Mouse (Mus musculus) spleen, postnatal 4 days (tissue): ENCODE data around the gene Fxyd6.
A peak's percentile ranks its signal among the peaks of the same experiment; 100 is the strongest.

ENCODE experiments used
- DNase-seq, 2 experiments: peaks; one replicate each; pipeline ENCODE4 v3.0.0; 2022; ENCODE audit warnings: low spot score in 2 of 2

The Fxyd6 gene

DNA sequence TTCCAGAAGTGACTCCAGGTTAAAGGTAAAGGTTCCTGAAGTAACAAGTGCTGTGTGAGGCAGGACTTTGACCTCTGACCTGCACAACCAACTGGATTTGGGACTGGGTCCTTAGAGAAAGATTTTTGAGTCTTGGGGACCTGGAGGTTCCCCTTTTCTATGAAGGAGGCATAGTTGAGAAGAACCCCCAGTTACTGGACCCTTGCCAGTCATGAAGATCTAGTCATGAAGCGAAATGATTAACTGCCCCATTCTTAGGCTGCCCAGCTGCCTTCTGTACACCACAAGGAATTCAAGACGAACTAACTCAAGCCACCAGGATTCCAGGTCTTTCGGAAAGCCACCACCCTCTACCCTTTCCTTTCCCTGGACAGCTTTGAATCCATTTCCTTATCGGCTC, 6.4 kb downstream of the Fxyd6 start:
- no peak for DNase-seq

DNA sequence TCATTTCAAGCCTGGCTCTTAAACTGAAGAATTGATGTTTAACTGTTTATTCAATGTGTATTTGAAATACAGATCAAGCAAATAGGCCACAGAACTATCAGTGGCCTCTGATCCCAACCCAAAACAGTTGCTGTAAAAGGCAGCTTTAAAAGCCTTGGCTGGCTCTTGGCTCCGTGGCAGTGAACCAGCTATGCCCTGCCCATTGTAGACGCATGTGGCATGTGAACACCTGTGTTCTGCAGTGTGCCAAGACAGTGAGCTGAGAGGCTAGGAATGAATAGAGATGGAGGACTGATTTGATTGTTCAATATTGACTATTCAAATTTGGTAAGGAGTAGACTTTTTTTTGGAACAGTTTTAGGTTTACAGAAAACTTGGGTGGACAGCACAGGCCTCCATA, 6.9 kb downstream of the Fxyd6 start:
- no peak for DNase-seq

DNA sequence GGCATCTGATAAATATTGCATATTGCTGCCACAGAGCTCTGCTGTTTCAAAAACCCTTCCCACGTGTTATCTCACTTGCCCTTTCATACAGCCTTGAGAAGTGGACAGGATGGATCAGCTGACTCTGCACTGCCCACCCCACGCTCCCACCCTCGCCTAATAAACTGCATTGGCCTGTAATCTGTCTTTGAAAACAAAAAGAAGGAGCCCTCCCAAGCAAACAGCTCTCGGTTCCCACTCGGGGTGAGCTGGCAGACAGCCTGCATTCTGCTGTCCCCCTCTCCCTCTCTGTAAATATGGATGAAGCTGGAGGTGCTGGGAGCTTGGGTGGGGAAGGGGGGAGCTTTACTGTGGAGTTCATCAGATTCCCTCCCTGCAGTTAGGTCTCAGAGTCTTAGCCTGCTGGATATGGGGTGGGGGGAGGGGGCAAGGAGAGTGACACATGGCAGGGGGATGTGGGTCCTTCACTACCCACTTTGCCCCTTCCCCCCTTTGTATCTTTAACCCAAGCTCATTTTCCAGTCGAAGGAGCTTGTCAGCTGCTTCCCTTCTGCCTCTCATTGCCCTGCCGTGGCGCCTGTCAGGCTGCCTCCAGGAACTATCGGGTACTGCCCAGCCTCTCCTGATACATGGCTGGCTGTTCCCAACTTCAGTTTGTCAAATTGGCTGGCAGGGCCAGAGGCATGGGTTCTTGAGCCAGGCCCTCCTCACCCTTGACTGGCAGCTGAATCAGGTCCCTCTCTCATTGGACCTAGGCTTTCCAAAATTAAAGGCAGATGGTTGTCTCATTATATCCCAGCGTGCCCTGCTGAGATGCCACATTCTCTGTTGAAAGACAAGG, 10.6 kb downstream of the Fxyd6 start:
- DNase-seq, result no peak

DNA sequence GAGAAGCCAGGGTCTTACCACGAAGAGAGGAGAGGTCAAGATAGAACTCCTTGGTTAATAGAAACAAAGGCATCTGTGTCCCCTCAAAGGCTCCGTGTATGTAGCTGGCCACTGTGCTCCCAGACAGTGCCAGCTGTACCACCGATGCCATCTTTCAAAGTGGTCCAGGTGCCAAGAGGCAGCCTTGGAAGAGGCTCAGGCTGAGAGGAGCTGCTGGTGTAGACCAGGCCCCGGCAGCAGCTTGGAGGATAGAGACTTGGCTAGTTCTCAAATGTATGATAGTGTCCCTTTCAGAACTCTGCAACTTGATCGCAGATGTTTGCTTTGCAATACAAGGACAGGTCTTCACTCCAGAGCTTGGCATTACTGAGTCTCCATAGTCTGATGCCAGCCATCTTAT, 12.4 kb downstream of the Fxyd6 start:
- DNase-seq, result no peak

DNA sequence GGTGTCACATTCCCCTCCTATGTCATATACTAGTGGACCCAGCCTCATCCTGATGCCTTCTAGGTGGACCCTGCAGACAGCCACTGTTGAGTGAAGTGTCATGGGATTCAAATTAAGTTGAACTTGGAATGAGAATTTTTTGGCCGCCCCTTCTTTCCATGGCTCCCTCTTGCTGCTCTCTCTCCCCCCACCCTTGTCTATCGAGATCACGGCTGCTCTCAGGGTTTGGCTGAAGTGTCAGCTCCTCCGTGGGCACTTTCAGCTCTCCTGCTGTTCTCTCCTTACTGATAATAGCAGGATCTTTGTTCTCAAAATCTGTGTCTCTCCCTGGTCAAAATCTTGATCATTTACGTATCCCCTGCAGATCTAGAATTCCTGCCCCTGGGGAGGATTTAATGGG, 12.8 kb downstream of the Fxyd6 start:
- DNase-seq, result no peak

DNA sequence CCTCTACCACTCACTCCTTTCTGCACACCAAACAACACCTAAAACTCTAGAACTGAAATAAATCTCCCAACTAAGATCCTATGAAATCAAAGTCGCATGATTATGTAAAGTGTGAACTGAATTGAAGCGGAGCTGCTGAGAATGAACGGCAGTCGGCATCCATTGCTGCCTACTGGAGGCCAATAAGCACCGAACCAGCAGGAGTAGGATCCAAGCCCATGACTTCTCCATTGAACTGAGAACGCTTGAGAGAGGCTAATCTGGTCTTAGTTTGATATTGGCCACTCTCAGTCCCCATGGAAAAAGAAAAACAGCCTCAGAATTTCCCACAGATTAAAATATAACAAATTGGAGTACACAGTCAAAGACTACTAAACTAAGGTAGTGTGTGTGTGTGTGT, 13.9 kb downstream of the Fxyd6 start:
- DNase-seq, result no peak

DNA sequence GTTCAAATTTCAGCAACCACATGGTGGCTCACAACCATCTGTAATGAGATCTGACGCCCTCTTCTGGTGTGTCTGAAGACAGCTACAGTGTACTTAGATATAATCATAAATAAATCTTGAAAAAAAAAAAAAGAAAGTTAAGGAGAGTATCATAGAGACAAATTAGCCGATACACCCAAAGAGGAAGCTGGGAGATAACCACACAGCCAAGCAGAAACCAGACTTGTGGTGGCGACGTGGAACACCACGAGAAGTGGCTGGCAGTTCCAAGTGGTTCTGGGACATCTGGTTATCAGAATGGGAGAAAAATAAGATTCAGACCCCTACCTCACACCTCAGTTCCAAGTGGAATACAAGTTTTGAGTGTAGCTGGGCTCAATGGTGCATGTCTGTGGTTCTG, 16.7 kb downstream of the Fxyd6 start:
- no peak for DNase-seq

DNA sequence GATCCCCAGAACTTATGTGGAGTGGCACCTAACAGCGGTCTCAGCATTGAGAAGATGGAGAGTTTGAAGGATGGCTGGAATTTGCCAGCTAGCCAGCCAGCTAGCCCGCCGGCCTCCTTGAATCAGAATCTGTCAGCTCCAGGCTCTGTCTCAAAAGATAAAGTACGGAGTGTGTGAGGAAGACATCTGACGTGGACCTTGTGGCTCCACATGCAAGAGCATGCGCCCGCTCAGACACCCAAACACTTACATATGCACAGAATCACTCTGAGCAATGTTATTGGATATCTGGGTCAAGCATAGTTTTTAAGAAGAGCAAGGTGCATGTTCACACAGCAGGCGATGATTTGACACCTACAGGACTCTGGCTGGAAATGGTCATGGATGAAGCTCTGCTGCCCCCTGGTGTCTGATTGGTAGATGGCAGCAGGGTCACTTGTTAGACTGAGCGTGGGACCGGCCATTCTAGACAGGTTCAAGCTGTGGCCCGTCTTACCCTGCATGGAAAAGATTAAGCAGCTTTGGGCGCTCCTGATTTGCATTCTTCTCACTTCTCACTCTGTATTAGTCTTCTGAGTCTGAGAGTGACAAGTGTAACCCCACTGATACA, 18.5 kb downstream of the Fxyd6 start:
- DNase-seq, result peak; percentile 77 to 93

DNA sequence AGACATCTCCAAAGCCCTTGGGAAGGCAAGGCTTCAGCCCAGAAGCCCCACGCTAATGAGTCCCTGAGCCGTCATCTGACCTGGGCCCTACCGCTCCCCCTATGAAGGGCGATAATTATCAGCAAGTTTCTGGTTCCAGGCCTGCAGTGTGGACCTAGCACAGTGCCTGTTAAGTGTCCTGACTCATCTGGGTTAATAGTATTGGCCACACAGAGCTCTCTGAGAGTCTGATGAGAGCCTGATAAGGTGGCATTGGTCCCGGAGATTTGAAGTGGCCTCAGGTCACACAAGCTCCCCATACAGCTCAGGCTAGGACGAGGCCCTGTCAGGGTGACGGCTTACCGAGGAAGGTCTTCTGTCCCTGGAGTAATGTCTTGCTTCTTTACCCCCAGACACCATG, 19.6 kb downstream of the Fxyd6 start:
- no peak for DNase-seq

DNA sequence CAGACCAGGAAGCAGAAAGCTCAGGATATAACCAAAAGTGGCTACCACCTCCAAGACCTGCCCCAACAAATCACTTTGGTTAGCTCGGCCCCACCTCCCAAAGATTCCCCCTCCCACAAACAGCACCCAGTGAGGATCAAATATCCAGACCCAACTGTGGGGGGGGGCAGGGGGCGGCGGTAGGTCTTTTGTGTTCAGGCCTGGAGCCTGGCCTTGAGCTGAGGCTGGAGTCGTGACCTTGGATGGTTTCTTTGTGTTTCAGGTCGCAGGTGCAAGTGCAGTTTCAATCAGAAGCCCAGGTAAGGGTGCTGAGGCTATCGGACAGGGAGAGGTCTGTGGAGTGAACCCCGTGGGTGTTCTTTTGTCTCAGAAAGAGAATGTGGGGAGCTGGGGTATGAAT, 21.3 kb downstream of the Fxyd6 start:
- DNase-seq, result no peak

DNA sequence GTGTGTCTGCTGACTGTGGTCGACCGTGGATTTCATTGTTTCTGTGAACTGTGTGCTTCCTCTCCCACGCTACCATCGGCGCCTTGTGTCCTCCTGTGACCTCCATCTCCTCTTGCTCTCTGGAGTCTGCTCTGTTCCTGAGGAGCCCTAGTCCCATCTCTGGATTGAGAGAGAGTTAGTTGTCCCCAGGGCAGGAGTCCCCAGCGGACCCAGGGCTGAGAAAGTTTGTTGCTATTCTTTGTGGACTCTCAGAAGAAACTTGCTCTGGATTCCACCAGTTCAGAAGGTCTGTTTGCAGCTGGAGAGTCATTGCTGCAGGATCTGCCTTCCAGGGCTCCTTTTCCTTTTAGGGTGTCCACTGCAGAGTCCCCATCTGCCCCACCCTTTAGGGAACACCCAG, 25.2 kb downstream of the Fxyd6 start:
- no peak for DNase-seq

DNA sequence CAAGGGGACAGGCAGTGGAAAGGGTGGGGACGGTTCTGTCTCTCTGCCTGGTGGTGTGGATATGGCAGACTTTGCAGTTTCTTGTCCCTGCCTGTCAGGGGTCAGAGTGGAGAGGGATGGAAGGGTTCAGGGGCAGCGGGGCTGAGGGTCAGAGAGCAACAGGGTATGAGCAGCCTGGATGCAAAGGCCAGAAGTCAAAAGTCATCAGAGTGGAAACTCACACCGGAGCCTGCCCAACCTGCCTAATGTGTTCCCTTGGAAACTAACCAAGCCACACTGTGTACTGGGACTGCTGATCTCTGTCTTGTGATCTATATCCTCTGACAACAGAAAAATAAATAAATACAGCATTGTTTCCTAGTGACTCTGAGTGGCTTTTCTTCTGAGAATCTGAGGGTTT, 25.8 kb downstream of the Fxyd6 start:
- DNase-seq, result no peak

DNA sequence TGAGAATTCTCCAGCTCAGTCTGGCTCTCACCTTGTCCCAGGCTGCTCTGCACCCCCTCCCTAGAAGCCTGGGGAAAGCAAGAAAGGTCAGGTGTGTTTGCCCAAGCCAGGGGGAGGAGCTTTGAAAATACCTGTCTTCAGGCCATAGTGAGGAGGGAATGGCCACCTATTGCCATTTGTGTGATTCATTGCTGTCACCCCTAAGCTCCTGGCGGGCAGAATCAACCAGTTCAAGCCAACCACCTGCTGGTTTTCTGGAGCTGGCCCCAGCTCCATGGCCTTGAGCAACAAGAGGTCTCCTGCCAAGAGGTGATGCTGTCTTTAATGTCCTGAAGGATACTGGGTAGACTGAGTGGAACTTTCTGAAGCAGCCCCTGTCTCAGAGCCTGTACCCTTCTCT, 28.4 kb downstream of the Fxyd6 start:
- no peak for DNase-seq

DNA sequence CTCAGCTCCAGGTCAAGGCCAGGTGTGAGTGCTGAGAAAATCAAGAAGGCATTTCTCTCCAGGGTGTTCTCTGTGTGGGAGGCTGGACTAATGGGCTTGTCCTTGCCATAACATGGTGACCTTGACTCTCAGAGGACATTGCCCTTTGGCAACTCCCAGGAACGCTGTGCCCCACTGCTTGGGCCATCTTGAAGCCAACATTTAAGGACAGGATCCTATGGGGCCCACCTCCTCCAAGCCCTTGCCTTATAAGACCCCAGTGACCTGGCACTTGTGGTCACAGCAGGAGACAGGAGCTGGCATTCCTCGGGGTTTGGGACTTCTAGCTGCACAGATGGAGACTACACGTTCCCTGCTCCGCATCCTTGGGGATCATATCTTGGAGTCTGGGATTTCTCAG, 29.4 kb downstream of the Fxyd6 start, which contains the start of gene Fxyd2:
Fxyd2 (plus strand) TSS at position 236 of the 400 bp plus-strand sequence.
- no peak for DNase-seq

DNA sequence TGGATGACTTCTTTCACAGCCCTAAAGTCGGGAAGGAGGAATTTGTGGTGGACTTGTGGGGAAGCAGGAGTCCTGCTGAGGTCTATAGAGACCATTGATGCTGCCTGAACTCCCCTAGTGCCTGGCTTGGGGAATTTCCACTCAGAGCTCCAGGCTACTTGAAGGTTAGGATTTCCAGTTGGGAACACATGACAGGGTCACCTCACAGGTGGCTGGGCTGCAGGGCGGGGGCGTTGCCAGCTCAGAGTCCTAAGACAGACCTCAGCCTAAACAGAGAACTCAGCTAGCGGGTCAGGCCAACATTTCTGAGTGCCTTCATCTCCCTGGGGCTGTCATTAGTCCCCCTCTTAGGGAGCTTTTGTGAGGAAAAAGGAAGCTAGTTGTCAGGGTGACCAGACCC, 31.9 kb downstream of the Fxyd6 start:
- no peak for DNase-seq

DNA sequence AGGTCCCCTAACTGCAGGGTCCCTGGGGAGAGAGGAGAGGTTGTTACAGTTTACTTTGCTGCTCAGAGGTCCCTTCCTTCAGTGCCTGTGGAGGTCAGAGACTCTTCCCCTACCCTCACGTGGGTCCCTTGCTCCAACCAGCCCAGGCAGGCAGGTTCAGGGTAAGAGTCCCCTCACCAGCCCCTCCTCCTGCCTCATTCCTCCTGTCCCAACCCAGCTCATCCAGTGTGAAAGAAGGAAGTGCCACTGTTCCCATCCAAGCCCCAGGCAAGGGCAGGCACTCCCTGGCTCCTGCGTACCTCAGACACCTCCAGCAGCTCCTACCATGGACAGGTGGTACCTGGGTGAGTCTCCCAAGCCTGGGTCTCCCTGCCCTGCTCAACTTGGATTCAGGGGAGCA, 33.0 kb downstream of the Fxyd6 start:
- DNase-seq, result no peak

DNA sequence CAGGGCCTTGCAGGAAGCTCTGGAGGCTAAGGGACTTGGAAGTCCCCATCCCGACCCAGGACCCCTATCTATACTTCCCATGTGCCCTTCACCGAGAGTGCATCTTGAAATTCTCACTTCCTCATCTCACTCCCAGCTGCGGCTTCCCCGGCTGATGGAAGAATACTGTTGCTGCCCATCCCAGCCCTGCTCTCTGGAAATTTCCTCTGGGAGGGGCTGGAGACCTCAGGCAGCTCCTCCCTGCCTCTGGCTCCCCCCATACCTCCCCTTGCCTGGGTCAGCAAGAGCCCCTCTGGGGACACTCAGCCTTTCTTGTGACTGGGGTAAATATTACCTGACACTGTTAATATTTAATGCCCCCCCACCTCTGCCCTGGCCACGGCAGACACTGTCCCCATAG, 35.7 kb downstream of the Fxyd6 start:
- no peak for DNase-seq

DNA sequence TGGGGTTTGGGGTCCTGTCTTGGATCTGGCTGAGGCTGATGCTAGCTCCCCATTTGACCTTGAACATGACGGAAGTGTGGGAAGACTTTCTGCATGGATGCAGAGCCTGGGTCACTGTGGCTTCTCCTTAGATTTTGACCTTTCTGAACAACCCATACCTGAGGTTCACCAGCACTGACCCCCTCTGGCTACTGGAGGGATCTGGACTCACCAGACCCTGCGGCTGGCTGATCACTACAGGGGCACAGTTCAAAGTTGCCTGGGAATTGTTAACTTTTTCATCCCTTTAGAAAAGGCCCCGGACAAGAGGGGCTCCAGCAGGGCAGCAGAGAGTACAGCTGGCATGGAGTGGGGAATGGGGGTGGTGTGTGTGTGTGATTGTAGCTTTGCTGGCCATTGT, 36.8 kb downstream of the Fxyd6 start:
- DNase-seq, result no peak

DNA sequence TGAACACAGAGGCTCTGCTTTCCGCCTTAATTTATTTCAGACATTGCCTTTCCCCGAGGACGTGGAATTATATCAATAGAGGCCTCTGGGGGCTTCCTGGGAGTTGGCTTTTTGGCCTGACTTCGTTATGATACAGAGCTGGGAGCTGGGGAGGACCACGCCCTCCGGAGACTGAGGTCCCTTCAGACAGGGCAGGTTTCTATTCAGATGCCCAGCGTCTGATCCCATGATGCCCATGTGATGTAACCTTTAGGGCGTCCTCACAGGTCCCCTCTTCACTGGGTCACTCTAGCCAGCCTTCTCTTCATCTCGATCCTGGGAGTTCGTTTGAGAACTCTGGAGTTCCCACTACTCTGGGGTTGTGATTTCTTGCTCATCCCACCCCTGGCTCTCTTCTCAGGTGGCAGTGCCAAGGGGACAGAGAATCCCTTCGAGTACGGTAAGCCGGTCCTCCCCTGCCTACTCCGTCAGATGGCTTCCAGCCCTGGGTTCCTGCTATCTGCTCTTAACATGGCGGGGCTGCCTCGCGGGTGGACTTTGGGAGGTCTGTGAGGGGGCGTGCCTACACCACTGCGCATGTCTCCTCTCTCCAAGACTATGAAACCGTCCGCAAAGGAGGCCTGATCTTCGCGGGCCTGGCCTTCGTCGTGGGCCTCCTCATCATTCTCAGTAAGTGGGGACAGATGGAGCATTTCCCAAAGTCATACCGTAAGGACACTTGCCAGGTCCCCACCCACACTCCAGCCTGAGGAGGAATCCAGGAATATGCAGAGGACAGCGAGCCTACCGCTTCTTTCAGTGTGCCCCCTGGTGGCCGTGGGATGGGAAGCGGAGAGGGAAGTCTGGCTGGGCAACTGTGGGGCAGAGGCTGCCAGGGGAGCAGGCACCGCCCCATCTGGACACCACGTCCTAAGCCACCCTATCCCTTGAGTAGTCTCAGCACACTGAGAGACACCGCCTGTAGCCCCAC, 38.0 kb downstream of the Fxyd6 start:
- peak; percentile 48 to 82 for DNase-seq

DNA sequence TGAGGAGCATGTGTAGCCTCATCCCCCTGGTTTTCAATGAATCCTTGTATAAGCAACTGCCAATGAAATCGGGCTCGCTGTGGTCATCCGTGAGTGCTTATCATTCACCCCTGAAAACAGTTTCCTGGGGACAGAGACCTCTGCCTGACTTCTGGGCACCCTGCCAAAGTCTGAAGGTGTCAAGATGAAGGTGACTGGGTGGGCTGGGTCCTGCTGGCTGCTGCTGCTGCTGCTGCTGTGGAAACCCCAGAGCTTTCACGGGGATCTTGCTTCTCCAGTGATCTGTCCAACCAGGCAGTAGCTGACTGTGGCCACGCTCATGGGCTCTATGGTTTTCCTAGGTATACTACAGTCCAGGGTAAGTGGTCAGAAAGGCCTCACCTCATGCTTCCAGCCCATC, 40.2 kb downstream of the Fxyd6 start:
- no peak for DNase-seq

DNA sequence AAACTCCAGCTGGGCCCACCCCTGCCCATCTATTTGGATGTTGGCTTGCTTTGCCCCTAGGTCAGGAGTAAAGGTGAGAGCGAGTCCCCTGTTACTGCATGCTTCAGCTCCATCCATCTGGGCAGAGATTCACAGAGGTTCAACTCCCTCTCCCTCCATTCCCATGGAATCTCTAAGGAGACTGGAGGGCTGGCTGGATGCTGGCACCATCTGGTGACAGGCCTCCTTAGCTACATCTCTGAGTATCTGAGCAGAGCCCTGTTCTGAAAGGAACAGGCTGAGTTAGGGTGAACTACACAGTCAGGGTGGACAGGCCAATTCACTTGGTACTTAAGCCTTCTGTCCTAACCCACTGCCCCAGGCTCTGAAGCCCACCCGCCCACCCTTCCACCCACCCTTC, 40.6 kb downstream of the Fxyd6 start:
- no peak for DNase-seq

DNA sequence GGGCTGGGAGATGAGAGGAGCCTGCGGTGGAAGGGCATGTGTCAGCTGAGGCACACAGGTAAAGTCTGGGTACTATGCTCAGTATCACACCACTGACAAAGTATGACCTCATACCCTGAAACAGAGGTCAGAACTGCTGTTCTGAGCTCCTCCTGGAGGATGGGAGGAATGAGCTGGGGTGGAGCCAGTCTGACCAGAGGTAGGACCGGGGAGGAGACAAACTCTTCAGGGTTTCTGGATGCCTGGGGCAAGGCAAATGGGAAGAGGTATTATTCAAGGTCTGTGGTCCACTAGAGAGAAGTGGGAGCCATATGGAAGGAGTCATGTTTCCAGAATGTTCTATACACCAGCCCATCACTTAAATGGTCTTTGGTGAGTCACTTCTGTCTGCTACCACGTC, 41.1 kb downstream of the Fxyd6 start:
- DNase-seq, result no peak
